Mouse (Mus musculus): ENCODE measurements at regions not wholly inside any gene's neighbourhood (a gene's known extent, or its start where the extent isn't known, plus 50 kb on each side); places are given as distances from the start of the nearest gene placed in this dataset.

GRCm38 (mm10) chr14:24960082-24960482, 473.2 kb downstream of the Rps24 start:
- TF ChIP-seq KAT2A (conservative IDR thresholded peaks at IDR 0.05; ENCODE audit: low read depth, low read length) = no peak
- no peak for TF ChIP-seq MAZ (IDR thresholded peaks at IDR 0.05; ENCODE audit: low read depth, low read length)
- TF ChIP-seq CTCF (IDR thresholded peaks at IDR 0.05 in 2 of 3, conservative IDR thresholded peaks at IDR 0.05 in 1 of 3; ENCODE audit: control insufficient read depth in 1 of 3, insufficient read depth in 1 of 3, low read depth in 2 of 3, low read length in 3 of 3, poor library complexity in 1 of 3, severe bottlenecking in 1 of 3) = no peak
- no peak for TF ChIP-seq EP300 (IDR thresholded peaks at IDR 0.05; ENCODE audit: low read depth in 1 of 2, low read length in 2 of 2)
- TF ChIP-seq UBTF (IDR thresholded peaks at IDR 0.05; ENCODE audit: borderline replicate concordance, insufficient read depth, low read depth, low read length) = no peak
- no peak for TF ChIP-seq E2F4 (IDR thresholded peaks at IDR 0.05; ENCODE audit: borderline replicate concordance, low read depth, low read length)
